Mouse (Mus musculus): ENCODE results near the gene Shank1. TPM values are rescaled to one million over a fixed set of nuclear protein-coding genes. Genes with fewer than 3 reads are reported as not detected.
A peak's percentile ranks its signal among the peaks of the same experiment; 100 is the strongest.

The Shank1 gene
- total RNA-seq, 1 experiment from 2014 or later: not detected

- ATAC-seq (replicated peaks; ENCODE audit: low read depth, poor library complexity, severe bottlenecking): no peak
Observed at GRCm38 (mm10) chr7:44358886-44359654, 49.0 kb downstream of the Shank1 start.

GRCm38 (mm10) chr7:44359908-44360672 is 50.0 kb downstream of the Shank1 start:
- ATAC-seq (replicated peaks; ENCODE audit: low read depth, poor library complexity, severe bottlenecking): peak; percentile 90

DNA sequence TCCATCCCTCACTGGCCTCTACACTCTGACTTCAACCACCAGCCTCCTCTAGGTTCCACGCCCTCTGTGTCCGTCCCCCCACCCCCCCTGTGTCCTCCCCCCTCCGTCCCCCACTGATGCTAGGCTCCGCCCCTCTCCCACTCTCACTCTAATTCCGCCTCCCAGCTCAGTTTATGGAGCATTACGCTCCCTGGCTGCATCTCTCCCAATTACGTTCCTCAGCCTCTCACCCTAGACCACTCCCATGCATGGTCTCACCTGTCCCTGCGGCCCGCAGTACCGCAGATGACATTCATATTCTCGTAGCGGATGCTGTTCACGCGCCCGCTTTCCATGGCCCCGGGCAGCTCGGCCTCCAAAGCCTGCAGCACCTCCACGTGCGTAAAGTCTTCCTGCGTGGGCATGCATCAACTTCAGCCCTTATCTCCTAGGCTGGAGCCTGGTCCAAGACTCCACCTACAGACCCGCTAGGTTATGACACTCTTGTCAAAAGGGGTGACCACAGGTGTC is 50.8 kb downstream of the Shank1 start:
- ATAC-seq (replicated peaks; ENCODE audit: low read depth, poor library complexity, severe bottlenecking): no peak

- ATAC-seq (replicated peaks; ENCODE audit: low read depth, poor library complexity, severe bottlenecking): no peak
Observed at GRCm38 (mm10) chr7:44372678-44373077, 62.6 kb downstream of the Shank1 start.

DNA sequence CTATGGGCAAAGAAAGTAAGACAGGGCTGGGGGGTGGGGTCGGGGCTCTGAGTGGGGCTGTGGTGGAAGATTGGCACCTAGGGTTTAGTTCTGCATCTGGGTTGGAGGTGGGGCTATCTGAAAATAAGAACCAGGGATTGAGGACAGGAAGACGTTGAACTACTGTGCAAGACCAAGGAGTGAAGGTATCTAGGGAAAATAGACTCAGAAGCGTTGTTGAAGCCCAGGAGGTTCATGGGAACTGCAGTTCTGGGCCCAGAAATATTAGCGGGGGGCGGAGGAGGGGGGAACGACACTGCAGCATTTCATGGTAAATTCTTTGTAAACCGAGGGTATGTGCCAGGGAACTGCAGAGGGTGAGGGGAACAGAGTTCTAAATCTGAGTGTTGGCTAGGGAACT is 63.4 kb downstream of the Shank1 start:
- ATAC-seq (replicated peaks; ENCODE audit: low read depth, poor library complexity, severe bottlenecking): peak; percentile 7; the same call in 1 of the 2 replicates

DNA sequence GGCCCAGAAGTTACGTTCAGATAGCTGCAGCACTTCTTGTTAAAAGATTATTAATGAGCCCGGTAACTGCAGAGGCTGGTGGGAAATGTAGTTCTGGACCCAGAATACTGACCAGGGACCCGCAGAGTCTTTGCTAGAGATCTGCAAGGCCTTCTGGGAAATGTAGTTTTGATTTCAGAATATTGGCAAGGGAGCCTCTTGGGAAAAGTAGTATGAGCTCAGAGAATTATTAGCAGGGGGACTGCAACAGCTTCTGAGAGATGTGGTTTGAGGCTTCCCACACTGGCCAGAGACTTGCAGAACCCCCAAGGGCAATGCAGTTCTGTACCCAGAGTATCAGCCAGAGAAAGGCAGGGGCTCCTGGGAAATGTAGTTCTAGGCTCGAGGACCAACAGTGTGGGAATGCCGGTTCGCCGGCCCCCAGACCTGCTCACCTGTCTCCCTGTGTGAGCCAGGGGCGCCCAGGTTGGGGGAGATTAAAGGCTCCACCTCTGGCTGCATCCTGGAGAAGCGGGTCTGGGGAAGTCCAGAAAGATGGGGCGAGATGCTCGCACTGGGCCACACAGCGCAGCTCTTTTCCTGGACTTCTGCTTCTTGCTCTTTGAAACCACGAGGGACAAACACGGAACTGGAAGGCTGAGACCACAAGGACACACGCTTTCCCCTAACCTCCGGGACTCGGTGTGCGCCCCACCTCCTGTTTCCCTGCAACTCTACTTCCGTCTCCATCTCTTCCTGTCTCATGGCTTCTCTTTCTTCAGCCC is 64.0 kb downstream of the Shank1 start:
- ATAC-seq (replicated peaks; ENCODE audit: low read depth, poor library complexity, severe bottlenecking): peak; percentile 96

DNA sequence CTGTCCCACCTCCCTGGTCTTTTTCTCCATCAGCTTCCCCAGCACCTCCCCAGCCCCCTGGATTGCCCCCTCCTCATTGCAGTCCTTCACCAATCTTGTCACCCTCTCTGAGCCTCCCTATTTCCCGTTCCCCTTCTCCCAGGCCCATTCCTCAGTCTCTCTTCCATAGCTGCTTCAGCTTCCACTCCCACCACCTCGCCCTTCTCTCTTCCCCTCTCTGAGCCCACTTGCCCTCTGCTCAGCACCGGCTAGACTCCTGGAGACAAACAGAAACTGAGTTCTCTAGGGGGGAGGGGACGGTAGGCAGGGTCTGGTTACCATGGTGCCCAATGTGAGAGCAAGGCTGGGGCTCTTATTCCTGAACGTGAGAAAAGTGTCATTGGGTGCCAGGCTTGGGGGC is 64.7 kb downstream of the Shank1 start:
- no peak for ATAC-seq (replicated peaks; ENCODE audit: low read depth, poor library complexity, severe bottlenecking)

GRCm38 (mm10) chr7:44375207-44375606 is 65.2 kb downstream of the Shank1 start:
- ATAC-seq (replicated peaks; ENCODE audit: low read depth, poor library complexity, severe bottlenecking): no peak

- ATAC-seq (replicated peaks; ENCODE audit: low read depth, poor library complexity, severe bottlenecking): no peak
Observed at GRCm38 (mm10) chr7:44375793-44376192, 65.7 kb downstream of the Shank1 start.

GRCm38 (mm10) chr7:44378290-44378689 is 68.2 kb downstream of the Shank1 start:
- no peak for ATAC-seq (replicated peaks; ENCODE audit: low read depth, poor library complexity, severe bottlenecking)

GRCm38 (mm10) chr7:44382541-44382940 is 72.5 kb downstream of the Shank1 start:
- no peak for ATAC-seq (replicated peaks; ENCODE audit: low read depth, poor library complexity, severe bottlenecking)

GRCm38 (mm10) chr7:44383980-44384715 is 74.1 kb downstream of the Shank1 start, which contains the start of gene Syt3:
TSS of gene Syt3 (plus strand) at chr7:44384102.
- peak; percentile 93 for ATAC-seq (replicated peaks; ENCODE audit: low read depth, poor library complexity, severe bottlenecking)

DNA sequence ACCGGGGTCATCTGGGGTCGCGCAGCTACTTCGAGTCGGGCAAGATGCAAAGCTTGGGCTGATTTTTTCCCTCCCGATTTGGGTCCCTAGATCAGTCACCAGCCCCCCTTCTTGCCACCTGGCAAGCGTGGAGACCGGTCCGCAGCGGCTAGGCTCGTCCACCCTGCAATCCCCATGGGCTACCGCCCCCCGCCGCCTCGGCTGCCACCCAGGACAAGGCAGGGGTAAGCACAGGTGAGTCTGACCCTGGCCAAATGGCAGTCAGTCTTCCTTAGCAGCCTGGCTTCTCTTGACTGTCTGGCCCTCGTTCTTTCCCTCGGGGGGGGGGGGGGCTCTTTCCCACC is 74.6 kb downstream of the Shank1 start:
- 0 out of 2 replicates have a peak, but pooled peaks have one; percentile 10 for ATAC-seq (replicated peaks; ENCODE audit: low read depth, poor library complexity, severe bottlenecking)

GRCm38 (mm10) chr7:44385720-44386119 is 75.7 kb downstream of the Shank1 start, which contains the start of gene 1700008O03Rik:
TSS of gene 1700008O03Rik (minus strand) at chr7:44385820.
- ATAC-seq (replicated peaks; ENCODE audit: low read depth, poor library complexity, severe bottlenecking): no peak

- no peak for ATAC-seq (replicated peaks; ENCODE audit: low read depth, poor library complexity, severe bottlenecking)
Observed at GRCm38 (mm10) chr7:44391831-44392230, 81.8 kb downstream of the Shank1 start.

- no peak for ATAC-seq (replicated peaks; ENCODE audit: low read depth, poor library complexity, severe bottlenecking)
Observed at GRCm38 (mm10) chr7:44392341-44392740, 82.3 kb downstream of the Shank1 start.

DNA sequence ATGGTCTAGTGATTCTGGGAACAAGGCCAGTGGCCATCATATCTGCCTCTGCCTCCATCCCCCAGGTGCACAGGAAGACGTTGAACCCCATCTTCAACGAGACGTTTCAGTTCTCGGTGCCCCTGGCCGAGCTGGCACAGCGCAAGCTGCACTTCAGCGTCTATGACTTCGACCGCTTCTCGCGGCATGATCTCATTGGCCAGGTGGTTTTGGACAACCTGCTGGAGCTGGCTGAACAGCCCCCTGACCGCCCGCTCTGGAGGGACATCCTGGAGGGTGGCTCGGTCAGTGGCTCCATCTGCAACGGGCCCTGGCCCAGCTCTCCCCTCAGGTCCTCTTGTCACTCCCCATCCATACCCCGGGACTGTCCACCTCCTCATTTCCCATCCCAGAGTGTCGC is 83.2 kb downstream of the Shank1 start:
- ATAC-seq (replicated peaks; ENCODE audit: low read depth, poor library complexity, severe bottlenecking): no peak

DNA sequence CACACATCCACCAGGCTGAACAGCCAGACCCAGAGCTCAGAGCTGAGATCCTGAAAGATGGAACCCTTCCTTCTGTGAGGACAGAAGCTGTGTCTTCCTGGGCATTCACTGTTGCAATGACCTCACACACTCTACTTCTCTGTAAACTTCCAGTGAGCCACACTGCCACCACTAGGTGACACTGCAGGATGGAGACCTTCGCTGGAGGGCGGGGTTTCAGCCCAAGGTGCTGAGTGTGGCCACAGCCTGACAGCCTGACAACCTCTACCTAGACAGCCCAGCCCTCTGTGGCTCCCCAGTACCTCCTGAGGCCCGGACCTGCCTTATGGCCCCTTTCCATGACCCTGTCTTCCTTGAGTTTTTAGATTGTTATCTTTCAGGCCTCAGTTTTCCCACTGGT is 88.5 kb downstream of the Shank1 start:
- ATAC-seq (replicated peaks; ENCODE audit: low read depth, poor library complexity, severe bottlenecking): peak; percentile 82

DNA sequence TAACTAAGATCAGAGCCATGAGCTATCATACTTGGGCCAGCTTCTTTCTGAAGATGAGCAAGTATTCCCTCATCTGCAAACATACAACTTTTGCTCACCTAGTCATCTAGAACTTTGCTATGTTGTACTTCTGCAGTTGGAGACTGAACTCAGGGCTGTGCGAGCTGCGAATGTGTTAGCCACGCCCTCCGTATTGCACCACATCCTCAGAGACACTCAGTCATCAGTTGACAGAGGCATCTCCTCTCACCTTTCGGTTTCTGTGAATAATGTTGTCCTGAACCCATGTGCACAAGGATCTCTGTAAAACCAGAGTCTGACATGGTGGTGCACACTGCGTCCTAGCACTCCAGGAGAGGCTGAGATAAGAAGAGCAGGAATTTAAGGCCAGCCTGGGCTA is 91.6 kb downstream of the Shank1 start:
- peak; percentile 49; the same call in 1 of the 2 replicates for ATAC-seq (replicated peaks; ENCODE audit: low read depth, poor library complexity, severe bottlenecking)

Data from common myeloid progenitor, adult 5-6 weeks (primary cell).